Comparison of ENCODE assay signal across 8 mouse cellular contexts in genomic region chr3:116562408-116563094, GRCm38 (mm10). TPM values are rescaled to one million over a fixed set of nuclear protein-coding genes. Genes with fewer than 3 reads are reported as not detected.
DNase-seq lines count a peak whose midpoint lies in the region; ATAC-seq and TF ChIP-seq lines count a peak whose summit lies in the region.

TSS of gene Lrrc39 (plus strand) at chr3:116562973.

- H3K36me3 ChIP-seq in intestine, embryonic 14.5 days (ENCODE audit: control insufficient read depth, insufficient read depth, low read length) = no peaks in the 10 kb centered on the region
- no peaks in the 10 kb centered on the region for H3K36me3 ChIP-seq in stomach, postnatal 0 days (ENCODE audit: control insufficient read depth, insufficient read depth, low read length)
- no peaks in the 10 kb centered on the region for H3K36me3 ChIP-seq in kidney, adult 2 months (ENCODE audit: control insufficient read depth, insufficient read depth, low read length)

- WGBS in intestine, embryonic 14.5 days = 60% methylated on average over 7 of the region's 7 CpGs
- 45% methylated on average over 7 of the region's 7 CpGs for WGBS in stomach, postnatal 0 days
- WGBS in kidney, adult 2 months = 47% methylated on average over 7 of the region's 7 CpGs

- no peak for TF ChIP-seq EP300 in stomach, postnatal 0 days (optimal IDR thresholded peaks at IDR 0.05)

- no peak for TF ChIP-seq CTCF in stomach, postnatal 0 days (IDR thresholded peaks at IDR 0.05; ENCODE audit: low read depth)
- no peak for TF ChIP-seq CTCF in kidney, adult 2 months (conservative IDR thresholded peaks at IDR 0.05; ENCODE audit: insufficient read depth, insufficient read length, low read depth, low read length)

- no peak within 1 kb of the TSS for H3K4me3 ChIP-seq in intestine, embryonic 14.5 days (ENCODE audit: low read depth, low read length)
- no peak within 1 kb of the TSS for H3K4me3 ChIP-seq in stomach, postnatal 0 days (ENCODE audit: low read depth, low read length)
- H3K4me3 ChIP-seq in kidney, adult 2 months (ENCODE audit: insufficient read depth, low read depth, low read length) = no peak within 1 kb of the TSS

- TF ChIP-seq POLR2A in kidney, adult 2 months (IDR thresholded peaks at IDR 0.05; ENCODE audit: low read depth, low read length) = no peak

- H3K9ac ChIP-seq in intestine, embryonic 14.5 days (ENCODE audit: low read length) = no peak within 1 kb of the TSS
- H3K9ac ChIP-seq in stomach, postnatal 0 days (ENCODE audit: low read length) = peak within 1 kb of the TSS; percentile 31; the same call in 1 of the 2 replicates

- no peaks in the 10 kb centered on the region for H3K4me1 ChIP-seq in intestine, embryonic 14.5 days (replicated peaks; ENCODE audit: control insufficient read depth, insufficient read depth, low read length)
- no peaks in the 10 kb centered on the region for H3K4me1 ChIP-seq in stomach, postnatal 0 days (replicated peaks; ENCODE audit: control insufficient read depth, insufficient read depth)
- H3K4me1 ChIP-seq in kidney, adult 2 months (ENCODE audit: control insufficient read depth, insufficient read depth, low read length) = no peaks in the 10 kb centered on the region

- H3K27me3 ChIP-seq in intestine, embryonic 14.5 days (replicated peaks; ENCODE audit: control insufficient read depth, insufficient read depth, low read length) = no peaks in the 10 kb centered on the region
- no peaks in the 10 kb centered on the region for H3K27me3 ChIP-seq in stomach, postnatal 0 days (ENCODE audit: control insufficient read depth, insufficient read depth, low read length)
- no peaks in the 10 kb centered on the region for H3K27me3 ChIP-seq in kidney, adult 2 months (replicated peaks; ENCODE audit: control insufficient read depth, insufficient read depth, low read length)

- ATAC-seq in intestine, embryonic 14.5 days (replicated peaks; ENCODE audit: low FRiP score, low TSS enrichment, low read depth) = peak; percentile 66; the same call in 1 of the 2 replicates
- ATAC-seq in stomach, postnatal 0 days (ENCODE audit: low FRiP score, low TSS enrichment) = peak; percentile 90

- H3K27ac ChIP-seq in intestine, embryonic 14.5 days (ENCODE audit: low read depth) = no peak within 1 kb of the TSS
- H3K27ac ChIP-seq in stomach, postnatal 0 days (replicated peaks) = no peak within 1 kb of the TSS
- no peak within 1 kb of the TSS for H3K27ac ChIP-seq in kidney, adult 2 months (ENCODE audit: insufficient read depth, low read depth, low read length)

- peaks cover 4% of the 10 kb centered on the region; the same call in 1 of the 2 replicates for H3K9me3 ChIP-seq in intestine, embryonic 14.5 days (ENCODE audit: control insufficient read depth, low read length)
- H3K9me3 ChIP-seq in stomach, postnatal 0 days (ENCODE audit: control insufficient read depth, low read length) = no peaks in the 10 kb centered on the region

- H3K4me2 ChIP-seq in intestine, embryonic 14.5 days (ENCODE audit: low read length) = 0 out of 2 replicates have a peak within 1 kb of the TSS, but pooled peaks have one; percentile 20
- peak within 1 kb of the TSS; percentile 32 for H3K4me2 ChIP-seq in stomach, postnatal 0 days (replicated peaks; ENCODE audit: low read depth)

- peak; percentile 2 for DNase-seq in lung, postnatal 36 days
- no peak for DNase-seq in lung, postnatal 14 days
- peak; percentile 7 for DNase-seq in gastrocnemius, postnatal 25 days
- DNase-seq in intestine, embryonic 14.5 days (ENCODE audit: low spot score) = peak; percentile 52
- DNase-seq in stomach, postnatal 0 days (ENCODE audit: low spot score) = peak; percentile 54
- DNase-seq in kidney, postnatal 10 days = no peak
- no peak for DNase-seq in urinary bladder, adult 2 months (ENCODE audit: low spot score)
- DNase-seq in kidney, adult 2 months = no peak

RNA-seq across cellular contexts. Expression of gene Lrrc39, which starts in this region (rescaled TPM):
- total RNA-seq in gastrocnemius, postnatal 25 days (2021) = 10 to 100 TPM; 42.6 to 54.3 TPM
- 1.1 and 1.5 TPM in 2 replicates for polyA plus RNA-seq in intestine, embryonic 14.5 days (2014; fragmentation: Nextera tagmentation; extraction: Ambion mirVana)
- 2.6 and 2.7 TPM in 2 replicates for polyA plus RNA-seq in stomach, postnatal 0 days (2015; fragmentation: Nextera tagmentation; extraction: Ambion mirVana)
- polyA plus RNA-seq in urinary bladder, adult 2 months (2012; rRNA removed) = 0.32 and 0.50 TPM in 2 replicates
- 0.33 and 0.81 TPM in 2 replicates for polyA plus RNA-seq in kidney, adult 2 months (2012; rRNA removed)

Comparison
In these comparisons a context has a peak if more than half of its experiments do, and no peak if none do; other contexts are left out.
1. DNase-seq: peak in lung, postnatal 36 days (single experiment), gastrocnemius, postnatal 25 days (single experiment), intestine, embryonic 14.5 days (single experiment) and stomach, postnatal 0 days (single experiment); none in lung, postnatal 14 days (single experiment), kidney, postnatal 10 days (single experiment), urinary bladder, adult 2 months (single experiment) and kidney, adult 2 months (single experiment).